Mouse (Mus musculus) left cerebral cortex, adult 2 months (tissue): ENCODE measurements around the gene Lyzl6. TPM values are rescaled to one million over a fixed set of nuclear protein-coding genes. Genes with fewer than 3 reads are reported as not detected.
A peak's percentile ranks its signal among the peaks of the same experiment; 100 is the strongest.

Experiments
- DNase-seq, 2 experiments: peaks; one replicate each; pipeline ENCODE4 v3.0.0; 2021 to 2022; ENCODE audit warnings: low spot score in 2 of 2, mixed read lengths in 1 of 2; ENCODE audit errors: extremely low spot score in 1 of 2
- H3K27ac ChIP-seq: fragments of 200-600 bp; 2 replicates; pipeline ENCODE4 v1.8.1; 2022
- H3K4me3 ChIP-seq: fragments of 200-600 bp; 2 replicates; pipeline ENCODE4 v1.8.1; 2022
- CTCF ChIP-seq: fragments of 200-600 bp; IDR thresholded peaks from 2 replicates; pipeline ENCODE4 v1.8.1; 2022; ENCODE audit warnings: antibody characterized with exemption, mild to moderate bottlenecking, moderate library complexity
- intact Hi-C: fragments of 180-260 bp; cut with DNase I; formaldehyde crosslinking; loops from one replicate; pipeline ENCODE4 v1.15.1; 2025
- total RNA-seq, 2 experiments: library from RNA; stranded (reverse); gene quantifications; 2 replicates each; pipeline ENCODE4 v1.2.3; 2021

Gene Lyzl6
- total RNA-seq, 2 experiments from 2014 or later: not detected

DNA sequence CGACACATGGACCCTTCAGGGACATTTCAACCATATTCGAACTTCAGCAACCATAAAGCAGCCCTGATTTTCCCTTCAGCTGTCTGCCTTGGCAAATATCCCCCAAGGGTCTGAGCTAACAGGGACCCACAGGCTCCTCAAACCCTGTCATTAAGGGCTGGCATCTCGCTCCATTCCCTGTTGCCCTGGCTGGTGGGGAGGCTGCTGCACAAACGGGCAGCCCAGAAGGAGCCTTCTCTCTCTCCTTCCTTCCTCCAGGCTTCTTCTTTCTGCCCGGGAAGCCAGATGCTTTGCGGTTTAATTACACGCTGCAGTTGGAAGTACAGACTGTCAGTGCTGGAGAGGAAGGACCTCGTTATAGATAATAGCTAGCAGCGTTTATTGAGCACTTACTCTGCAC is 4.5 kb upstream of the Lyzl6 start:
- H3K27ac ChIP-seq: no peak overlapping the region
- no peak overlapping the region for H3K4me3 ChIP-seq
- intact Hi-C loops: no loop called here
- no peak for TF ChIP-seq CTCF
- DNase-seq: no peak

DNA sequence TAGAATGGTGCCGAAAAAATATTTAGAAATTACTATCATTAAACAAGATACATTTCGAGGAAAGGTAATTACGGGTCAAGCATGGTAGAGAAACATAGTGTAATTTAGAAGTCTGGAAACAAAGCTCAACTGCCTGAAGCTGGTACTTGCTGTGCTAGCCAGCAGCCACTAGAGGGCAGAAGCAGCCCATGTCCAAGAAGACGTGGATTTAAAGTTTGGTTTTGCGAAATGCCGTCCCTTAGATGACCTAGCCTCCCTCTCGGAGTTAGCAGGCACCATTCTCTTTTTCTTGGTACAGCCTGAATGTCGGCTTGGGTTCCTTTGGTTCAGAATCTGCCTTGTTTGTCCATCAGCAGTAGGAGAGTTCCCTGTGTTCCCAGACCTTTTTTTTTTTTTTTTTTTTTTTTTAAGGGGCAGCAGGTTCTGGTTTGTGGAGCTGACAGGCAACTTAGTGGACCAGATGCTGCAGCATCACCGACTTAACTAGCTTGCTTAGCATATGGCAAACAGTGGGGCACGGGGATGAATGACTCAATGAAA is 787 bp upstream of the Lyzl6 start:
- peak; percentile 62 to 75 for DNase-seq
- intact Hi-C loops: loop anchor here (1.0 to 5.0 kb wide), 3 partner anchors 36 to 273 kb away; no protein-coding TSS in a partner anchor
- H3K4me3 ChIP-seq: no peak overlapping the region
- H3K27ac ChIP-seq: no peak overlapping the region
- peak; percentile 90 for TF ChIP-seq CTCF

DNA sequence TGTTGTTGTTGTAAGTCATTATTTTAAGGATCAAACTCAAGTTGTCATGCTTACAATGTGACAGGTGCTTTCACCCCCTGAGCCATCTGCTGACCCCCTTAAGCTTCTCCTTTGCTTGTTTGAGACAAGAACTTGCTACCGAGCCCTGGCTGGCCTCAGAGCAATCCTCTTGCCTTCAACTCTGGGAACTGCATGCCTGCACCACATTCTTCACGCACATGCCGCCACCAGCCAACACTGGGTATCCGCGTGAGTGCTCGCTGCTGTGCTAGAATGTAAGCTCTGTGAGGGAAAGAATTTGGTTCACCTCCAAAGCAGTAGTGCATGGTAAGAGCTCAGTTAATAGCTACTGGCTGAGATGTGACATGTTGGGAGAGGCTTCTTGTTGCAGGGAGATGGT is 2.4 kb downstream of the Lyzl6 start:
- Histone ChIP-seq H3K4me3 (no peak overlapping the region), H3K27ac (no peak overlapping the region)
- intact Hi-C loops: loop anchor here (5.0 kb wide), 1 partner anchor 276 kb away; no protein-coding TSS in a partner anchor
- DNase-seq: no peak
- no peak for TF ChIP-seq CTCF

DNA sequence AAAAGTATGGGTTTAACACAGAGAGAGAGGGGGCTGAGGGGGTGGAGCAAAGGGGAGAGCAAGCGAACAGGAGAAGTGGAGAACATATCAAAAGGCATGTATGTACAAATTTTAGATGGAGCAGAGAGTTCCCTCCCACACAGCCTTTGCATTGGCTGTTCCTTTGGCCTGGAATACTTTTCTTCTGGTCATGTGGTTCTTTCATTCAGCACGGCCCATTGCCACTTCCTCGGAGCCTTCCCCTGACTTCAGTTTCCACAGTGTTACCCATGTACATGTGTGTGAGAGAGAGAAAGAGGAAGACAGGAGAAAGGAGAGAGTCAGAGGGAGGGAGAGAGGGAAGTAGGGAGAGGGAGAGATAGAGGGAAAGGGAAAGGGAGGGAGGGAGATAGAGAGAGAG is 3.2 kb downstream of the Lyzl6 start:
- intact Hi-C loops: loop anchor here (5.0 kb wide), 1 partner anchor 277 kb away; no protein-coding TSS in a partner anchor
- Histone ChIP-seq H3K4me3 (no peak overlapping the region), H3K27ac (no peak overlapping the region)
- DNase-seq: no peak
- TF ChIP-seq CTCF: no peak

DNA sequence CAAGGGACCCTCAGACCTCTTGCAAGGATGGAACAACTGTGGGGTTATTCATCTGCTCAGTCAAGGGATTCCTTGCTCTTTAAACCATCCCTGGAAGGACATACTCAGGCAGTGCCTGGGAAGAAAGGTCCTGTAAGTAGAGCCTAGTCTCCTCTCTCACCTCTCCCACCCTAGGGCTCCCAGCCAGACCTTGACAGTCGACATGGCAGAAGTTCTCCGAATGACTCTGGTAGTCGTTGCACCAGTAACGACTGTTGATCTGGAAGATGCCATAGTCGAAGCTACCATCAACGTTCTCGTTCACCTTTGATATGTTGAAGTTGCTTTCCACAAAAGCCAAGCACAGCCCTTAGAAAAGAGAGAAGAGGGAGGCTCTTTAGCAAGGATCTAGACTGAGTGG is 3.9 kb downstream of the Lyzl6 start:
- no peak for DNase-seq
- intact Hi-C loops: loop anchor here (5.0 kb wide), 1 partner anchor 277 kb away; no protein-coding TSS in a partner anchor
- H3K4me3 ChIP-seq: no peak overlapping the region

DNA sequence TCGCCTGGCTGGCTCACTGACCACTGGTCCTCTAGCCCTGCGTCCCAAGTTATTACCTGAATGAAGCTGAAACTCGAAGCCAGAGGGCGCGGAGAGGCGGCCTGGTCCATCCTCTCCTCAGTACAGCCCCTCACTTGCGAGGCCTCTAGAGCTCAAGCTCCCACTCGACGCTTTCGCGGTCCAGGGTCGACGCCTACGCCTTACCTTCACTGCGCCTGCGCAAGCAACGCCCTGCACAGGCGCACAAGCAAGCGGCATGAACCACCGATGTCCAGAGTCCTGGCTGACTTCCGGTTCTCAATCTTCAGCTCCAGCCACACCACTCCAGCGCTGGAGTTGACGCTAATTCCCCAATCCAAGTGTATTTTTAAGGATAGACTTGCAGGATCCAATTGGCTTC is 11.2 kb downstream of the Lyzl6 start:
- TF ChIP-seq CTCF: no peak
- H3K27ac ChIP-seq: no peak overlapping the region
- intact Hi-C loops: no loop called here
- H3K4me3 ChIP-seq: no peak overlapping the region
- no peak for DNase-seq

More for the DNA sequence above, 3.9 kb downstream of the Lyzl6 start:
- no peak overlapping the region for H3K27ac ChIP-seq
- TF ChIP-seq CTCF: no peak

DNA sequence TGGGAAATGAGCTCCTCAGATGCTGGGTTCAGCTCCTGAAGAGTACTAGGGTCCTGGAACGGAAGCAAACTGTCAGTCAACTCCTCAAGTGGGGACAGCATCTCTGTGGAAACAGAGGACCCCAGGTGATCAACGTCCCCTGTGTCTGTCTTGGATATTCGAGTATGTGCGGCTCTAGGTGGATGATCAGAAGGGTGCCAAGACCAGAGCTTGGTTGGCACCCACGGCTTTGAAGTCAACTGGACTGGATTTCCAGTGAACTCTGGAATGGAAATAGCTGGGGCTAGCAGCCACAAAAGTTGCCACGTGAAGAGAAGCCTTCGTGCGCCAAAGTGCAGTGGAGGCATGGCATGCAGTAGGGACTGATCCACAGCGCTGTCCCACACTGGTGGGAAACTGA is 17.6 kb downstream of the Lyzl6 start, which contains the start of gene Gm884:
Gene Gm884 (minus strand): TSS at position 101 of the 400 bp plus-strand sequence.
- DNase-seq: no peak
- no peak within 1 kb of the TSS for H3K27ac ChIP-seq
- TF ChIP-seq CTCF: no peak
- intact Hi-C loops: no loop called here
- H3K4me3 ChIP-seq: no peak within 1 kb of the TSS

DNA sequence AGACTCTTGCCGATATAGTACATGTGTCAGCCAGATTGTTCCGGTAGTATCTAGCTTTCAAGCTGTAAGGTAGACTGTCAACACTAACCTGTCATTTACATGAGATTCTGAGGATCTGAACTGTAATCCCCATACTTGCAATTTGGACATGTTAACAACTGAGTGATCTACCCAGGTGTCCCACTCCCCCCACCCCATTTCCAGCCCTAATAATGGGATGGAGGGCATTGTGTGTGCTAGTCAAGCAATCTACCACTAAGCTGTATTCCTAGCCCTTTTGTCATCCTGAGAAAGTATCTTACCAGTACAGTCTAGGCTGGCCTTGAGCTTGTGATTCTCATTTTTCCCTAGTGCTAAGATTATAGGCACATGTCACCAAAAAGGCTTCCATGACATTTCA is 27.9 kb downstream of the Lyzl6 start:
- no peak for DNase-seq
- intact Hi-C loops: no loop called here
- H3K27ac ChIP-seq: no peak overlapping the region
- no peak for TF ChIP-seq CTCF
- no peak overlapping the region for H3K4me3 ChIP-seq

DNA sequence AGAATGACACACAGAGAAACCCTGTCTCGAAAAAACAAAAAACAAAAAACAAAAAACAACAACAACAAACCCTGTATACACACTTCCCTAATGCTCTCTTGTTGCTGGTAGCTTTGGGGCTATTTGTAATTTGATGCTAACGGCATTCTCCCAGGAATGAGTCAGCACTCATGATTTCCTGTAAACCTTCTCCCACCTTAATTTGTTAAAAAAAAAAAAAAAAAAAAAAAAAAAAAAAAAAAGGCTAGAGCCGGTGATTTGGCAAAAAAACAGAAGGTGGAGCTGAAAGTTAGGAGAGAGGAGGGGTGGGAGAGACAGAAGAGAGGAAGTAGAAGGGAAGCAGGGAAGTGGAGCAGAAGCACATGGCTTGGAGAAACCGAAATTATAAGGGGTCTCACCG is 32.1 kb downstream of the Lyzl6 start:
- no peak for TF ChIP-seq CTCF
- Histone ChIP-seq H3K27ac (no peak overlapping the region), H3K4me3 (no peak overlapping the region)
- DNase-seq: no peak
- intact Hi-C loops: no loop called here

Other genes starting within 250 kb of the Lyzl6 start
- gene Plekhm1, start 226.2 kb downstream of the Lyzl6 start, total RNA-seq: 10 to 100 TPM; 17.0 to 19.8 TPM
- not detected for gene Lrrc37a, start 134.3 kb downstream of the Lyzl6 start, total RNA-seq
- gene Gm884, start 17.8 kb downstream of the Lyzl6 start, total RNA-seq: under 1 TPM; 0.05 to 0.07 TPM
- 10 to 100 TPM; 92.5 to 92.7 TPM for gene Rprml, start 10.7 kb upstream of the Lyzl6 start, total RNA-seq
- 10 to 100 TPM; 71.1 to 72.4 TPM for gene Gosr2, start 59.0 kb upstream of the Lyzl6 start, total RNA-seq
- under 1 TPM; 0.23 to 0.34 TPM for gene Wnt9b, start 110.9 kb upstream of the Lyzl6 start, total RNA-seq
- gene Wnt3, start 135.3 kb upstream of the Lyzl6 start, total RNA-seq: 1 to 10 TPM; 1.2 TPM